Mouse (Mus musculus) G1E (cell line): ENCODE data around the gene Mgll. TPM values are rescaled to one million over a fixed set of nuclear protein-coding genes. Genes with fewer than 3 reads are reported as not detected.

Experiments used
- ATAC-seq: 2 replicates; pipeline ENCODE4 v1.8.0; 2016; ENCODE audit warnings: mild to moderate bottlenecking; ENCODE audit not compliant: insufficient number of reproducible peaks, poor library complexity, low FRiP score, severe bottlenecking; ENCODE audit errors: extremely low read depth
- DNase-seq: peaks from one replicate; pipeline ENCODE4 v3.0.0; 2012; ENCODE audit warnings: low spot score
- H3K27me3 ChIP-seq: 2 replicates; pipeline ENCODE4 v1.6.1; 2012; ENCODE audit warnings: mild to moderate bottlenecking, low read length, inconsistent platforms; ENCODE audit not compliant: insufficient read depth
- H3K36me3 ChIP-seq: replicated peaks from 2 replicates; pipeline ENCODE3; 2012; ENCODE audit warnings: mild to moderate bottlenecking, inconsistent platforms
- H3K4me1 ChIP-seq: 2 replicates; pipeline ENCODE4 v1.6.1; 2012; ENCODE audit warnings: low read depth, low read length, inconsistent platforms, mixed read lengths; ENCODE audit not compliant: insufficient read depth
- H3K4me3 ChIP-seq: 2 replicates; pipeline ENCODE4 v1.5.1; 2012; ENCODE audit warnings: low read depth, mild to moderate bottlenecking, inconsistent platforms, low read length, moderate library complexity, mixed read lengths
- H3K9me3 ChIP-seq: replicated peaks from 2 replicates; pipeline ENCODE4 v1.6.1; 2012; ENCODE audit warnings: inconsistent platforms
- CTCF ChIP-seq: IDR thresholded peaks from 2 replicates; pipeline ENCODE4 v1.5.1; 2012; ENCODE audit warnings: low read depth, low read length, inconsistent platforms, mixed read lengths
- GATA1 ChIP-seq: IDR thresholded peaks from 2 replicates; pipeline ENCODE4 v1.6.1; 2012; ENCODE audit warnings: borderline replicate concordance, low read length, inconsistent platforms, mixed read lengths
- GATA2 ChIP-seq: IDR thresholded peaks from 2 replicates; pipeline ENCODE4 v1.6.1; 2012; ENCODE audit warnings: low read depth, low read length, inconsistent platforms, borderline replicate concordance
- POLR2AphosphoS5 ChIP-seq: IDR thresholded peaks from 2 replicates; pipeline ENCODE4 v1.6.1; 2012; ENCODE audit warnings: low read depth, low read length, inconsistent platforms; ENCODE audit not compliant: insufficient replicate concordance
- TAL1 ChIP-seq: conservative IDR thresholded peaks from 2 replicates; pipeline ENCODE4 v1.6.1; 2012; ENCODE audit warnings: low read depth, low read length, inconsistent platforms, mixed read lengths
- polyA plus RNA-seq: library from polyadenylated mRNA; stranded (reverse); fragments of >175 nt; gene quantifications from 2 replicates; pipeline ENCODE4 v1.2.3, GENCODE M21; 2012
- total RNA-seq, 2 experiments: library from RNA; stranded (forward) in 1 of 2; stranded (reverse) in 1 of 2; fragments of 200-1000 nt in 1 of 2; fragments of >200 nt in 1 of 2; fragmentation: Nextera tagmentation in 1 of 2; gene quantifications; 2 replicates each; pipeline ENCODE4 v1.2.3; 2014 to 2017

Gene Mgll
- total and polyA plus RNA-seq, 3 experiments = 0.03 to 41.5 (median 0.11) TPM

DNA sequence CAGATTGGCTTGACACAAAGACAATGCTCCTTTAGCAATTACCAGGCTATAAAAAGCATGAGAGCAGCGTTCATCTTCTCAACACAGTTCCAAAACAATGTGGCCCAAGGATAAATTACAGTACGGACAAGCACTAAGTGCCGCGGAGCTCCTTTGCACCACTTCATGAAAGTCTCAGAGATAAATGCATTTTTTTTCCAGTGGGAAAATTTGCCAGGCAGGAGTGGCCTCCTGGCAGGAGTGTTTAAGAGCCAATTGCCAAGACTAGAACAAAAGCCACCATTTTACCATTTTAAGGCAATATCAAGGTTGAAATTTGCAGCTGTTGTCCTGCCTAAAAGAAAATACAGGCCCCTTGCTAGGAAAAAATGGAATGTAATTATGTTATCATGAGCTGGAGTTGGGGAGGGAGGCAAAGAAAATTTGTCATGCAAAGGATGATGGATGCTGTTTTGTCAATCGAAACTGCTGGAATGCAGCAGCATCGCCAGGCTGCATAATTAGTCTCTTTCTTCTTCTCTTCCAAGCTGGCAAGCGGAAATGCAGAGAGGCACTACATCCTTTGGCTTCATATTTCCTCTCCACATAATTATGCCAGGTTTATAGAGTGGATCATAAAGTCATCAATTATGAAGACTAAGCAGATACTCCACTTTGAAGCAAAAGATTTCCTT is 40.7 kb upstream of the Mgll start:
- Histone ChIP-seq H3K36me3 (no peaks in the 10 kb centered on the region), H3K9me3 (no peaks in the 10 kb centered on the region), H3K4me1 (peaks cover 5% of the 10 kb centered on the region; the same call in 1 of the 2 replicates), H3K27me3 (peaks cover 13% of the 10 kb centered on the region), H3K4me3 (no peak overlapping the region)
- ATAC-seq (no peak), DNase-seq (no peak)
- TF ChIP-seq CTCF (no peak), GATA2 (no peak), POLR2AphosphoS5 (no peak), TAL1 (no peak), GATA1 (no peak)

DNA sequence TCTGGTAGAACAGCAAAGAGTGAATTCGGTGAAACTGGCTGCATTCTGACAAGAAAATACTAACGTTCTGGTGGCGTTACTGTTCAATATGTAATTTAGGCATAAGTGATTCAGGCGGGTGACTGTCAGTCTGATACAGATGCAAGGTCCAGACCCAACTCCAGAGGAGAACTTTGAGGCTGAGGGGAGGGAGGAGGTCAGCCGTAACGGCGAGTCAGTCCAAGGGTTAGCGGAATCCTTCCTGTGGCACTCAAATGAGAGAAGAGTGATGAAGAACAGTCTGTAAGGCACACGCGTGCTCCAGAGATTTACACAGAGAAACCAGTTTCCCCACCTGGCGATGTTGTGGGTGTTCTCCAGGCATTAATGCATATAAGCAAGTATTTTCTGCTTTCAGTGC is 36.0 kb upstream of the Mgll start:
- Histone ChIP-seq H3K9me3 (no peaks in the 10 kb centered on the region), H3K36me3 (no peaks in the 10 kb centered on the region), H3K4me3 (no peak overlapping the region), H3K27me3 (peaks cover 7% of the 10 kb centered on the region; the same call in 1 of the 2 replicates), H3K4me1 (peaks cover 5% of the 10 kb centered on the region; the same call in 1 of the 2 replicates)
- ATAC-seq = no peak
- TF ChIP-seq CTCF (no peak), GATA1 (no peak), TAL1 (no peak)
- DNase-seq = no peak

DNA sequence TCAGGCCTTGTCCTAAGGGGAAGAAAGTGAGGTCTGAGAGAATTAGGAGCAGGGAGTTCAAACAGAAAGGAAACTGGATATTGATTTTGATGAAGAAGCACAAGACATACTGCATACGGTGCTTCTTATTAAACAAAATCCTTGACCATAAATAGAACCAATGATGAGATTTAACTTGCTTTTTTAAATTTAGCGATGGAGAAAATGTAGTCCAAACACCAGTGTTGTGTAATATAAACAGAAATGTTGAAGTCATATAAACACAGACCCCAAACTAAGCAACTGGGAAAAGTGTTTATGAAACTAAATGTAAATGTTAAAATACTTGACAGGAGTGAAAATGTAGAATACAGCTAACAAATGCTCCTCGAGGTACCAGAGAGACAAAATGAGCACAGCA is 35.5 kb upstream of the Mgll start:
- no peak for TF ChIP-seq GATA1
- TF ChIP-seq CTCF = no peak
- no peak for TF ChIP-seq GATA2
- Histone ChIP-seq H3K4me3 (no peak overlapping the region), H3K36me3 (no peaks in the 10 kb centered on the region), H3K27me3 (peaks cover 6% of the 10 kb centered on the region; the same call in 1 of the 2 replicates), H3K9me3 (no peaks in the 10 kb centered on the region), H3K4me1 (peaks cover 5% of the 10 kb centered on the region; the same call in 1 of the 2 replicates)
- DNase-seq = no peak
- ATAC-seq = no peak

DNA sequence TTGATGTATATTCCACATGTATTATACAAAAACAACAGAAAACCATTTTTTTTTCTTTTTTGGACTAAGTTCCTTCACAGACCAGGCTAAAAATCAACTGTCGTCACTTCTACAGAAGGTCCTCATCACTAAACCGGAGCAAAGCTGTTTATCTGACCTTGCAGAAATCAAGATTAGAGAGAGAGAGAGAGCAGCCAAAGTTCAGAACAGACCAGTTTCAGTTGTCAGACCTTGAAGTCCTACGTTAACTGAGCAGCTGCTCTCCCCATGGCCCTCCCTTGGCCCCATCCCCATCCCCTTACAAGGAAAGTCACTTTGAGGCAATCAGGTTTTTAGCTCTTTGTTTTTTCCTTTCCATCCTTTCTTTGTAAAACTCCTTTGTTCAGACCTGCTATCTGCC is 34.0 kb upstream of the Mgll start:
- Histone ChIP-seq H3K4me1 (peaks cover 5% of the 10 kb centered on the region; the same call in 1 of the 2 replicates), H3K36me3 (no peaks in the 10 kb centered on the region), H3K27me3 (peaks cover 9% of the 10 kb centered on the region), H3K4me3 (no peak overlapping the region), H3K9me3 (no peaks in the 10 kb centered on the region)
- TF ChIP-seq GATA2 (no peak), GATA1 (no peak), TAL1 (no peak), POLR2AphosphoS5 (no peak), CTCF (no peak)
- DNase-seq (no peak), ATAC-seq (no peak)

DNA sequence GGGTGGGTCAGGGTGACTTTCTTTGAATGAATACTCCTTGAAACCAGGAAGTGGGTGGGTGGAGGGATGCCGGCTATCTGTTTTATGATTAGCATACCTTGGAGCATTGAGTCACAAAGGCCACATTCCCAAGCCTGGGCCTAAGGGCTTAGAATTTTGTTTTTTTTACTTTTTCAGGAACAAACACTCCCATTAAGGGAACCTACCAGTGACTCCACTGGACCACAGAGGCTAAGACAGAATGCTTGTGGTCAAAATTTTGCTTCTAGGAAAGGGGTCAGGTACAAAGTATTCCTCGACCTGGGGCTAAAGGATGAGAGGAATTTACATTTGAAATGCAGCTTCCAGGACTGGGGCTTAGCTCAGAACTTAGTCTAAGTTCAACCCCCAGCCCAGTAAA is 32.9 kb upstream of the Mgll start:
- Histone ChIP-seq H3K27me3 (peaks cover 11% of the 10 kb centered on the region), H3K9me3 (no peaks in the 10 kb centered on the region), H3K4me3 (no peak overlapping the region), H3K4me1 (peaks cover 5% of the 10 kb centered on the region; the same call in 1 of the 2 replicates), H3K36me3 (no peaks in the 10 kb centered on the region)
- TF ChIP-seq CTCF = no peak
- TF ChIP-seq GATA2 = no peak
- no peak for TF ChIP-seq TAL1
- no peak for TF ChIP-seq POLR2AphosphoS5
- TF ChIP-seq GATA1 = no peak
- DNase-seq = no peak
- no peak for ATAC-seq

DNA sequence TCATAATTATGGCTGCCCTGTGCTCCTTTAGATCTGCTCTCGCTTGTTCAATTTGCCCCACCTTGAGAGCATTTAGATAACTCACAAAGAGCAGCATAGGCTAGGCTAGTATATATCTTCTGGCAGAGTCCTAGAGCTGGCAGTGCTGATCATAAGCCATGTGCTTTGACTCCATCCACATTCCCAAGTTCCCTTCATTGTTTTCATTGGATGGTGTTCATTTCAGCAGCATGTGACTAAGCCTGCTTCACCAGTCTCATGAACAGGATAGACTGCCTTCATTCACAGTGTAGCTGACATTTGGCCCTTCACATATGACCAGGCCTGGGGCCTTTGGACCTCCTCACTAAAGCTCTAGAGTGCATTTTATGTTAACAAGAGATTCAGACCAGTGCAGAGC is 21.3 kb upstream of the Mgll start:
- ATAC-seq = no peak
- no peaks in the 10 kb centered on the region for H3K9me3 ChIP-seq
- H3K4me3 ChIP-seq = no peak overlapping the region
- no peaks in the 10 kb centered on the region for H3K4me1 ChIP-seq
- H3K36me3 ChIP-seq = no peaks in the 10 kb centered on the region
- H3K27me3 ChIP-seq = peaks cover 39% of the 10 kb centered on the region
- no peak for DNase-seq
- TF ChIP-seq GATA2 (no peak), TAL1 (no peak), CTCF (no peak), POLR2AphosphoS5 (no peak), GATA1 (no peak)

DNA sequence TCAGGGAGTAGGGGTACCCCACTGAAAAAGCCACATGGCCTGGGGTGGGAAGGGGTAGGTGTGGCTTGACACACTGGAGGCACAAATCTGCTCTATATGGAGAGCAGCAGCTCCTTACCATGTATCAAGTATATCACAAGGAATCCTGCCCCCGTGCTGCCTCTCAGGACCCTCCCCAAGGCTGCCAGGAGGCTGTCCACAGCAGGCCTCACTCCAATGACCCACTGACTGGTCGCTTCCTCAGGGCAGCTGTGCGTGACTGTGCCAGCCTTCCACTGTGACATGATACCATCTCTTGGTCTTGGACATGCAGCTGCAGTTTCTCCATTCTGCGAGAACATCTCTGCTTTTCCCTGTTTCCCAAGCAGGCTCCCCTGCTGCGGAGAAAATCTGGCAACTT is 20.5 kb upstream of the Mgll start:
- no peaks in the 10 kb centered on the region for H3K36me3 ChIP-seq
- DNase-seq (no peak), ATAC-seq (no peak)
- peaks cover 40% of the 10 kb centered on the region for H3K27me3 ChIP-seq
- no peaks in the 10 kb centered on the region for H3K4me1 ChIP-seq
- H3K9me3 ChIP-seq = no peaks in the 10 kb centered on the region
- TF ChIP-seq CTCF = no peak
- TF ChIP-seq GATA1 = no peak
- no peak for TF ChIP-seq POLR2AphosphoS5
- TF ChIP-seq GATA2 = no peak
- TF ChIP-seq TAL1 = no peak
- no peak overlapping the region for H3K4me3 ChIP-seq
